Mouse (Mus musculus): ENCODE measurements around the gene Chd1.

- TF ChIP-seq CTCF (IDR thresholded peaks at IDR 0.05) (no peak), EP300 (IDR thresholded peaks at IDR 0.05; ENCODE audit: insufficient read depth, low read depth, low read length) (no peak)
These were observed 103.2 kb downstream of the Chd1 start for GRCm38 (mm10) chr17:15808015-15808414.
